Mouse (Mus musculus): Measurements from ENCODE around the gene Acads.
A peak's percentile ranks its signal among the peaks of the same experiment; 100 is the strongest.

The Acads gene

GRCm38 (mm10) chr5:115072143-115072542 is 47.0 kb downstream of the Acads start:
- peak in 1 of 2 experiments; percentile 77 for DNase-seq (ENCODE audit: low spot score in 2 of 2)

GRCm38 (mm10) chr5:115071096-115071901 is 47.8 kb downstream of the Acads start:
- no peak for DNase-seq (ENCODE audit: low spot score in 2 of 2)

DNA sequence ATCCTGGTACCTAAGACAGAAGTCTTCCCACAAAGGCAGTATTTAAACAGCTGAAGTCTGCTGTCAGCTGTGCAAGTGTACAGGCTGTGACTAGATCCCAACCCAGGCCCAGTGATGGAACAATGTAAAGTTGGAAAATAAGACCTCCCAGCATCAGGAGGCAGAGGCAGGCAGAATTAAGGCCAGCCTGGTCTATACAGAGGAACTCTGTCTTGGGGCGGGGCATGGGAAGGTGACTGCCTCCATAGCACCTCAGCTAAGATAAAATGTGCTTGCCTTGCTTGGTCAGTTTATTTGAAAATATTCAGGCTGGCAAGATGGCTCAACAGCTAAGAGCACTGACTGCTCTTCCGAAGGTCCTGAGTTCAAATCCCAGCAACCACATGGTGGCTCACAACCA is 48.7 kb downstream of the Acads start:
- no peak for DNase-seq (ENCODE audit: low spot score in 2 of 2)

GRCm38 (mm10) chr5:115069611-115070010 is 49.5 kb downstream of the Acads start:
- no peak for DNase-seq (ENCODE audit: low spot score in 2 of 2)

DNA sequence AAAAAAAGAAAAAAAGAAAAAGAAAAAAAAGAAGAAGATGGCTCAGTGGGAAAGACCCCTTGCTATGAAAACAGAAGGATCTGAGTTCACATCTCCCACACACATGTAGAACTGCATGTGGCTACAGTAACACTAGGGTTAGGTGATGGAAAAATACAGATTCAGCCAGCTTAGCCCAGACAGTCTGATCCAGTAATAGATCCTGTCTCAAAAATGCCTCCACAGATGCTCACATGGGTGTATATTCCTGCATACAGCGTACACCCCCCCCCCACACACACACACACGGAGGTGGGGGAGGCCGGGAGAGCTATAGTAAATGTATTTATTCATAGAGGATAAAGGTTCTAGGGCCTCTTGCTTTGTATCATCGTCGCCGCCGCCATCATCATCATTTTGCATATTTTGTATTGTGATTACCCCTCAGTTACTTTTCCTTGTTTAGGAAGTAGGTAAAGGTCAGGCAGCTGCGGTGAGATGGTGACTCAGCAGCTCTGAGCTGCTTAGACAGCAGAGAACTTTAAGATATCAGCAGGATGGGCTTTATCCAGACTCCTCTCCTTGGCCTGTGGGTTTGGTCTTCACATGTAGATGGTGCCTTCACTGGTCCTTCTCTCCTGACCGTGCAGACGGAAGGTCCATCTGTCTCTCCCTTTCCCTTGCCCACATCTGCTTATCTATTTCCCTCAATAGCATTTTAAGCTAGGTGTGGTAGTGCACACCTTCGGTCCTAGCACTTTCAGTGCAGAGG is 50.3 kb downstream of the Acads start:
- DNase-seq (ENCODE audit: low spot score in 2 of 2) = no peak

- DNase-seq (ENCODE audit: low spot score in 2 of 2) = no peak
Observed at GRCm38 (mm10) chr5:115066245-115066644, 52.9 kb downstream of the Acads start.

- DNase-seq (ENCODE audit: low spot score in 2 of 2) = no peak
Observed at GRCm38 (mm10) chr5:115063391-115063790, 55.8 kb downstream of the Acads start.

DNA sequence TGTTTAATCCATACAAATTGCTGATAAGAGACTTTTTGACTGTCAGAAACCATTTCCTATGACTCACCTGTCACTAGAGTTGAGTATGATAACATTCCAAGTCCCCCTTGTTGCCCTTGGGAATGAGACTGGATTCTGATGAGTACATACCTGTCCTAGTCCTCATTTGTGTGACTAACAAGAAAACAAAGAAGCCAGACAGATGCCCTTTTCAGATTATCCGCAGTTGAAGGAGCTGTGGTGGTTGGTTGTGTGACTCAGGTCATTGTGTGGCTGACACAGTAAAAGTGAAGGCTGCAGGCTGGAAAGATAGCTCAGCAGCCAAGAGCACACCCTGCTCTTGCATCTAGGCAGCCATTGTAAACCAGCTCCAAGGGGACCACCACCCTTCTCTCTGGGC is 56.6 kb downstream of the Acads start:
- DNase-seq (ENCODE audit: low spot score in 2 of 2) = no peak

DNA sequence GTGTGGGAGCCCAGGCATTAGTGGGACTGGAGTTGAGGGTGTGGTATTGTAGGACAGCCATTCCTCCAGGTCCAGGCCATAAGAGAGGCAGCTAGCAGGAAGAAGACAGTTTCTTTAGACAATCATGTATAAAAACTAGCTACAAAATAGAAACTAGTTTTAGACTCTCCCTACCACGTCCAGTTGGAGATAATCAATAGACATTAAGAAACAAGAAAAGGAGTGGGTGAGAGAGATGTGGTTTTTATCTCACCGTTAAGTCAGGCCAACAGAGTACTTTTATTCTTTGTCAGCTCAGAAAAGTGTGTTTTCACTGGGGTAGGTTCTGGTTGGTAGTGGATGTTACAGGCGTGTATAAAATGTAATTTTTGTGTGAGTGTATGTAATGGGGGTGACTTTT is 58.2 kb downstream of the Acads start:
- DNase-seq (ENCODE audit: low spot score in 2 of 2) = no peak
